Mouse (Mus musculus): ENCODE measurements around the gene Lmx1b. TPM values are rescaled to one million over a fixed set of nuclear protein-coding genes. Genes with fewer than 3 reads are reported as not detected.

Gene Lmx1b
- 0.05 TPM in 1 of 2 replicates, not detected in the other for polyA plus RNA-seq (2015; fragmentation: Nextera tagmentation; extraction: Ambion mirVana)

DNA sequence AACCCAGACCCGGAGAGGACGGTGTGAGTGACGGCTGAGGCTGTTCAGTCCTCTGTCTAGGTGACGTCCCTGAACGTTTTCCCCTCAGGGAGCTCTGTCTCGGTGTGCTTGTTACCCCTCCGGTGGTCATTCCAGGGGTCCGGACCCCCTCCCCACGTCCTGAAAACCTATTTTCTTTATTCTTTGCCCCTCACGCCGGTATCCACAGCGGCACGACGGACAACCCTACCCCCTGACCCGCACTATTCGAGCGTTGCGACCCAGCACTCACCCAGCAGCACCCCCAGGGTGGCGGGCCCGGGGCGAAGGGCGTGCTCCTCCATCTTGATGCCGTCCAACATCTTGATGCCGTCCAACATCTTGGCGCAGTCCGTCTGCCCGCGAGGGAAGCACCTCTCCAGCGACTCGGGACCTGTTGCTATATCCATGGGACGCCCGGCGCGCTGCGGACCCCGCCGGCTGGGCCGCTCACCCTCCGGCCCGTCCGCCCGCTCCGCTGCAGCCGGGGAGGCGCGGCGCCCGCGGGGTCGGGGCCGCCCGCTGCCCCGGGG lies at the start of gene Lmx1b:
TSS of gene Lmx1b (minus strand) at position 341 of the 551 bp plus-strand sequence.
- no peak within 1 kb of the TSS for H3K27ac ChIP-seq (ENCODE audit: low read length)
- H3K27me3 ChIP-seq (ENCODE audit: control insufficient read depth, insufficient read depth, low read depth, low read length), result peaks cover 97% of the 10 kb centered on the region
- H3K4me3 ChIP-seq (ENCODE audit: low read length), result peak within 1 kb of the TSS; percentile 51
- WGBS, result 2% methylated on average over 45 of the region's 53 CpGs
- peaks cover 20% of the 10 kb centered on the region for H3K4me1 ChIP-seq (replicated peaks; ENCODE audit: control insufficient read depth, insufficient read depth, low read length)
- H3K4me2 ChIP-seq (ENCODE audit: low read depth, low read length), result peak within 1 kb of the TSS; percentile 78
- H3K36me3 ChIP-seq (ENCODE audit: control insufficient read depth, insufficient read depth, low read length), result no peaks in the 10 kb centered on the region
- no peak for ATAC-seq (ENCODE audit: low read depth)
- H3K9ac ChIP-seq (ENCODE audit: low read length), result peak within 1 kb of the TSS; percentile 9; the same call in 1 of the 2 replicates
- no peaks in the 10 kb centered on the region for H3K9me3 ChIP-seq (ENCODE audit: control insufficient read depth, low read length)

DNA sequence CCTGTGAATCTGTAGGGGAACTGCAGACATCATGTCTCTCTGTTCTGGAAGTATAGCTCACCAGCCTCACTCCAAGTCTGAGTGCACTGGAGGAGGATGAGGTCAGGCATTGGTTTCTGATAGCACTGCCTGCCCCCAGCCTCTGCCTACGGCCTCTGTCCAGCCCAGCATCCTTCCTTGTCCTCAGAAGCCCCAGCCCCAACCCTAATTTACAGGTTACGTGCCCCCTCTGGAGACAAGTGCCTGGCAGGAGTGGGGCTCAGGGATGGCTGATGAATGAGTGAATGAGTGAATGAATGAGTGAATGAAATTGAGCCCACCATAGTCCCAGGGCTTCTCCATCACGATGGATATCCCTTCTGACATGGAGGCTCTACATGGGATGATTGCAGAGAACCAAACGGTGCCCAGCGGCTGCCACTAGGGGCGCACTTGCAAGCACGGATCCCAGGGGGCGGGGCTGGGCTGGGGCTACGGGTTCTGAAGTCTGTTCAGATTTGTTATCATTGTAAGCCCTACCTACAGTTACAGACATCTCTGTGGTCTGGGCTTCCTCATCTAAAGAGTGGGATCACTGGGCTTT lies 49.7 kb upstream of the Lmx1b start:
- H3K4me3 ChIP-seq (ENCODE audit: low read length), result no peak overlapping the region
- 26% methylated on average over 9 of the region's 9 CpGs for WGBS
- no peak overlapping the region for H3K27ac ChIP-seq (ENCODE audit: low read length)
- no peak; the same call in 1 of the 2 replicates for ATAC-seq (ENCODE audit: low read depth)
- peaks cover 4% of the 10 kb centered on the region for H3K9me3 ChIP-seq (ENCODE audit: control insufficient read depth, low read length)
- H3K9ac ChIP-seq (ENCODE audit: low read length), result no peak overlapping the region
- no peaks in the 10 kb centered on the region for H3K4me1 ChIP-seq (replicated peaks; ENCODE audit: control insufficient read depth, insufficient read depth, low read length)
- no peak overlapping the region for H3K4me2 ChIP-seq (ENCODE audit: low read depth, low read length)
- no peaks in the 10 kb centered on the region for H3K36me3 ChIP-seq (ENCODE audit: control insufficient read depth, insufficient read depth, low read length)
- H3K27me3 ChIP-seq (ENCODE audit: control insufficient read depth, insufficient read depth, low read depth, low read length), result no peaks in the 10 kb centered on the region; the same call in 1 of the 2 replicates

DNA sequence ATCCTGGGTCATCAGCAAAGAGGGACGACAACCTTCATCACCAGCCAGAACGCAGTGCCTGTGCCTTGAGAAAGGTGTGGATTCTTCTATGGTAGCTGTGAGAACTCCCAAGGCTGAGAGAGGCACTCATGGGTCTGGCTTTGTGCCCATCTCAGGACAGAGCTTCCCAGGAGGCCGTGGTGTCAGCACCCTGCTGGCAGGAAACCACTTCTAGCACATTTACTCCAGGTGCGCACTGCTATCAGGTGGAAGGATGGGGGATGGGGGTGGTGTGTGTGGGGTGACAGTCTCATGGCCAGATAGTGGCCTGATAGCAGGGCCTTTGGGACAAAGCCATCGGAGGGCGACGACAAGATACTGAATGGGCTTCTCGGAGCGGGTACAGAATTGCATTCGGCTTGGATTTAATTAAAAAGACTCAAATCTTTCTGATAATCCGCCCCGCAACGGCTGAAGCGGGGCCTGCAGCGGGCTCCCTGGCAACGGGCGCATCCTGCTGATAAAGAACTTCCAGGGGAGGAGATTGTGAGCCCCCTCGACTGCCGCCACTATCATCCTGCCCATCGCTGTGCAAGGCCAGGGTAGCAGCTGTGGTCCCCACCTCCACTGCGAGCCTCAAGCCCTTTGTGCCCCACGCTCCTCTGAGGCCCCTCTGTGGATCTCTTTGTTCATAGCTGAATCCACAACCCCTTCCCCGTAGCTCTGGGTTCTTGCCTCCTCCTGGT lies 49.0 kb upstream of the Lmx1b start:
- H3K4me2 ChIP-seq (ENCODE audit: low read depth, low read length), result no peak overlapping the region
- 36% methylated on average over 23 of the region's 23 CpGs for WGBS
- peak; percentile 52; the same call in 1 of the 2 replicates for ATAC-seq (ENCODE audit: low read depth)

DNA sequence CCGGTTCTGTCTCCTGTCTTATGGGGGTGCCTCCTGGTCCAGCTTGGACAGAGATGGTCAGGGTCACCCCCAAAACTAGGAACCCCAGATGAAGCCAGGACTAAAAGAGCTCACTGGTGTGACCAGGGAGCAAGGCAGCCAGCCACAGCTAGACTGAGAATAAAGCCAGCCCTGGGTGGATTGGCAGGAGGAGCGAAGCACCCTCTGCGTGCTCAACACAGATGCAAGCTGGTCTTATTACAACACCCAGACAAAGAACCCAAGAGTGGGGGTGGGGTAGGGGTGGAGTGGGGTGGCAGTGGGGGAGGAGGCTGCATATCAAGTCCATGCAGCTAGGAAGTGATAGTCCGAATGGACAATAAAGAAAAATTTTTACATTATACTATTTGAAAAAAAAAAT lies 43.3 kb upstream of the Lmx1b start:
- H3K9me3 ChIP-seq (ENCODE audit: control insufficient read depth, low read length), result peaks cover 4% of the 10 kb centered on the region
- WGBS, result 55% methylated on average over 4 of the region's 4 CpGs
- H3K4me3 ChIP-seq (ENCODE audit: low read length), result no peak overlapping the region
- H3K27ac ChIP-seq (ENCODE audit: low read length), result no peak overlapping the region
- H3K27me3 ChIP-seq (ENCODE audit: control insufficient read depth, insufficient read depth, low read depth, low read length), result no peaks in the 10 kb centered on the region; the same call in 1 of the 2 replicates
- no peaks in the 10 kb centered on the region for H3K4me1 ChIP-seq (replicated peaks; ENCODE audit: control insufficient read depth, insufficient read depth, low read length)
- H3K4me2 ChIP-seq (ENCODE audit: low read depth, low read length), result no peak overlapping the region
- no peak for ATAC-seq (ENCODE audit: low read depth)
- H3K9ac ChIP-seq (ENCODE audit: low read length), result no peak overlapping the region
- no peaks in the 10 kb centered on the region for H3K36me3 ChIP-seq (ENCODE audit: control insufficient read depth, insufficient read depth, low read length)

More for the DNA sequence above, 49.0 kb upstream of the Lmx1b start:
- Histone ChIP-seq H3K27ac (ENCODE audit: low read length) (no peak overlapping the region), H3K9ac (ENCODE audit: low read length) (no peak overlapping the region), H3K9me3 (ENCODE audit: control insufficient read depth, low read length) (peaks cover 4% of the 10 kb centered on the region), H3K27me3 (ENCODE audit: control insufficient read depth, insufficient read depth, low read depth, low read length) (no peaks in the 10 kb centered on the region; the same call in 1 of the 2 replicates), H3K36me3 (ENCODE audit: control insufficient read depth, insufficient read depth, low read length) (no peaks in the 10 kb centered on the region), H3K4me3 (ENCODE audit: low read length) (no peak overlapping the region), H3K4me1 (replicated peaks; ENCODE audit: control insufficient read depth, insufficient read depth, low read length) (no peaks in the 10 kb centered on the region)

- Histone ChIP-seq H3K4me2 (ENCODE audit: low read depth, low read length) (no peak overlapping the region), H3K4me1 (replicated peaks; ENCODE audit: control insufficient read depth, insufficient read depth, low read length) (no peaks in the 10 kb centered on the region), H3K27ac (ENCODE audit: low read length) (no peak overlapping the region), H3K4me3 (ENCODE audit: low read length) (no peak overlapping the region), H3K9me3 (ENCODE audit: control insufficient read depth, low read length) (peaks cover 4% of the 10 kb centered on the region), H3K36me3 (ENCODE audit: control insufficient read depth, insufficient read depth, low read length) (no peaks in the 10 kb centered on the region), H3K9ac (ENCODE audit: low read length) (no peak overlapping the region), H3K27me3 (ENCODE audit: control insufficient read depth, insufficient read depth, low read depth, low read length) (no peaks in the 10 kb centered on the region)
- ATAC-seq (ENCODE audit: low read depth), result no peak
- WGBS, result 19% methylated on average over 6 of the region's 6 CpGs
These were observed 42.8 kb upstream of the Lmx1b start for GRCm38 (mm10) chr2:33683095-33683494.

- no peaks in the 10 kb centered on the region for H3K4me1 ChIP-seq (replicated peaks; ENCODE audit: control insufficient read depth, insufficient read depth, low read length)
- H3K27ac ChIP-seq (ENCODE audit: low read length), result no peak overlapping the region
- 4% methylated on average over 4 of the region's 4 CpGs for WGBS
- H3K36me3 ChIP-seq (ENCODE audit: control insufficient read depth, insufficient read depth, low read length), result no peaks in the 10 kb centered on the region
- ATAC-seq (ENCODE audit: low read depth), result no peak
- no peak overlapping the region for H3K4me2 ChIP-seq (ENCODE audit: low read depth, low read length)
- H3K4me3 ChIP-seq (ENCODE audit: low read length), result no peak overlapping the region
- H3K9ac ChIP-seq (ENCODE audit: low read length), result no peak overlapping the region
- peaks cover under 1% of the 10 kb centered on the region for H3K9me3 ChIP-seq (ENCODE audit: control insufficient read depth, low read length)
- H3K27me3 ChIP-seq (ENCODE audit: control insufficient read depth, insufficient read depth, low read depth, low read length), result no peaks in the 10 kb centered on the region
These were observed 41.9 kb upstream of the Lmx1b start for GRCm38 (mm10) chr2:33682219-33682618.

- H3K36me3 ChIP-seq (ENCODE audit: control insufficient read depth, insufficient read depth, low read length), result no peaks in the 10 kb centered on the region
- no peak overlapping the region for H3K9ac ChIP-seq (ENCODE audit: low read length)
- 78% methylated on average over 12 of the region's 12 CpGs for WGBS
- no peak for ATAC-seq (ENCODE audit: low read depth)
- H3K4me1 ChIP-seq (replicated peaks; ENCODE audit: control insufficient read depth, insufficient read depth, low read length), result no peaks in the 10 kb centered on the region
- H3K4me3 ChIP-seq (ENCODE audit: low read length), result no peak overlapping the region
- H3K27ac ChIP-seq (ENCODE audit: low read length), result no peak overlapping the region
- no peaks in the 10 kb centered on the region for H3K9me3 ChIP-seq (ENCODE audit: control insufficient read depth, low read length)
- H3K27me3 ChIP-seq (ENCODE audit: control insufficient read depth, insufficient read depth, low read depth, low read length), result no peaks in the 10 kb centered on the region
- H3K4me2 ChIP-seq (ENCODE audit: low read depth, low read length), result no peak overlapping the region
These were observed 38.8 kb upstream of the Lmx1b start for GRCm38 (mm10) chr2:33678950-33679654.

DNA sequence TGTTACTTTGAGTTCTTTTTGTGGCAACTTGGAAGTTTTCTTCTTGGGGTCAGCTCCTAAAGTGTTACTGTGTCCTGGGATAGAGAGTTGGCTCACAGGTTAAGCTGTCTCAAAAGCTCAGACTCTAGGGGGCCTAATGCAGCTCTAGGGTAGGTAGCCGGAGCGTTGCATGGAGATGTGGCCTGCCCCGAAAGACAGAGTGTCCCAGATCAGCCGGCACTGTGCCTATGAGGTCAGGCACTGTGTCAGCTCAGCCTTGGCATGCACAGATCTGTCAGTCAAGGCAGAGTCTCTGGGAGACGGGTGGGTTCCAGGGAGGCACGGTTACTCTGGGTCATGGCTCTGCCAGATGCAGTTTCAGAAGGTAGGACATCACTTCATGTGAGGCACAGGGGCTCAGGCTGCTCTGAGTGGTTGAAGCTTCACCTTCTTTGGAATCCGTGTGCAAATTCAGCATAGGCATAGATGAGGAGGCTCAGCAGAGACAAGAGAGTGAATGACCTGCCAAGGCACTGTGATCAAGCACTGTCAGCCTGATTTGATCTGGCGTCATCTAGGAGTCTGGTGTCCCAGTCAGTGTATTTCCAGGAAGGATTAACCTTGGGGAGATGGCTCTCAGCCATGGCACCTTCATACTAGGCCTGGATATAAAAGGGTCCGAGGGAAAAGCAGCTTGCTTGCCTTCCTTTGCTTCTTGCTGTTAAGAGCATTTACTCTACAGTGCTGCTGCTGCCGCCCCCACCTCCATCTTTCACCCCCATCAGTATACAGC lies 32.6 kb upstream of the Lmx1b start:
- WGBS, result 67% methylated on average over 10 of the region's 10 CpGs
- no peaks in the 10 kb centered on the region; the same call in 1 of the 2 replicates for H3K4me1 ChIP-seq (replicated peaks; ENCODE audit: control insufficient read depth, insufficient read depth, low read length)
- H3K27me3 ChIP-seq (ENCODE audit: control insufficient read depth, insufficient read depth, low read depth, low read length), result no peaks in the 10 kb centered on the region
- no peaks in the 10 kb centered on the region for H3K36me3 ChIP-seq (ENCODE audit: control insufficient read depth, insufficient read depth, low read length)
- H3K4me2 ChIP-seq (ENCODE audit: low read depth, low read length), result no peak overlapping the region
- no peak overlapping the region for H3K27ac ChIP-seq (ENCODE audit: low read length)
- no peak overlapping the region for H3K4me3 ChIP-seq (ENCODE audit: low read length)
- no peak overlapping the region for H3K9ac ChIP-seq (ENCODE audit: low read length)
- ATAC-seq (ENCODE audit: low read depth), result no peak
- no peaks in the 10 kb centered on the region for H3K9me3 ChIP-seq (ENCODE audit: control insufficient read depth, low read length)
